10 mouse cellular contexts compared by ENCODE assay signal in genomic region chr3:89136365-89136764, GRCm38 (mm10). TPM values are rescaled to one million over a fixed set of nuclear protein-coding genes. Genes with fewer than 3 reads are reported as not detected.
DNase-seq lines count a peak whose midpoint lies in the region; ATAC-seq and TF ChIP-seq lines count a peak whose summit lies in the region.
"Had no signal": no experiment of that assay in that cellular context is flagged by ENCODE, and none has a peak within 500 bp of the region (broad histone marks: within the 10 kb centered on the region; RNA-seq: fewer than 3 reads in every experiment).

No protein-coding gene starts in this region.

- no peak for DNase-seq in heart, adult 11 months
- DNase-seq in T-cell, adult 2 months (ENCODE audit: low spot score): peak; percentile 17
- peak; percentile 86 for DNase-seq in kidney, adult 18-20 months
- DNase-seq in liver, postnatal 0 days: peak; percentile 74
- DNase-seq in adrenal gland, adult 18-20 months (ENCODE audit: low spot score in 2 of 2): no peak
- no peak for DNase-seq in cerebellum, adult 11-12 months
- DNase-seq in cerebellum, adult 2 months: no peak

- no peak for TF ChIP-seq POLR2A in cerebellum, adult 2 months (IDR thresholded peaks at IDR 0.05; ENCODE audit: borderline replicate concordance, insufficient read depth, low read length)

- no peak overlapping the region for H3K9ac ChIP-seq in heart, embryonic 13.5 days
- H3K9ac ChIP-seq in liver, postnatal 0 days (replicated peaks): peak overlapping the region; percentile 69
- H3K9ac ChIP-seq: neural tube, embryonic 13.5 days had no signal

- peaks cover 21% of the 10 kb centered on the region for H3K4me1 ChIP-seq in heart, embryonic 13.5 days
- H3K4me1 ChIP-seq in liver, postnatal 0 days (ENCODE audit: insufficient read depth): peaks cover 42% of the 10 kb centered on the region
- peaks cover 3% of the 10 kb centered on the region for H3K4me1 ChIP-seq in cerebellum, adult 2 months (ENCODE audit: control insufficient read depth, insufficient read depth, low read length)

- ATAC-seq in heart, embryonic 13.5 days (ENCODE audit: extremely low read depth, insufficient number of reproducible peaks, low FRiP score, low TSS enrichment): no peak
- ATAC-seq in liver, postnatal 0 days: peak; percentile 84

- H3K9me3 ChIP-seq in heart, embryonic 13.5 days: no peaks in the 10 kb centered on the region
- no peaks in the 10 kb centered on the region for H3K9me3 ChIP-seq in liver, postnatal 0 days (ENCODE audit: low read length)
- H3K9me3 ChIP-seq: neural tube, embryonic 13.5 days had no signal

- H3K27ac ChIP-seq in heart, embryonic 13.5 days (replicated peaks): no peak overlapping the region
- H3K27ac ChIP-seq in liver, postnatal 0 days (ENCODE audit: low read depth): peak overlapping the region; percentile 91
- no peak overlapping the region for H3K27ac ChIP-seq in cerebellum, adult 2 months (ENCODE audit: insufficient read depth, low read length)
- H3K27ac ChIP-seq: neural tube, embryonic 13.5 days had no signal

- WGBS in heart, embryonic 13.5 days: 36% methylated on average over 9 of the region's 9 CpGs
- WGBS in liver, postnatal 0 days (ENCODE audit: insufficient replicate concordance): 18% methylated on average over 9 of the region's 9 CpGs
- 36% methylated on average over 9 of the region's 9 CpGs for WGBS in cerebellum, adult 2 months

- peak overlapping the region; percentile 26; the same call in 1 of the 2 replicates for H3K4me3 ChIP-seq in heart, embryonic 13.5 days
- peak overlapping the region; percentile 63 for H3K4me3 ChIP-seq in liver, postnatal 0 days (ENCODE audit: low read depth, low read length)
- no peak overlapping the region for H3K4me3 ChIP-seq in cerebellum, adult 2 months (replicated peaks; ENCODE audit: insufficient read depth, low read depth, low read length)
- H3K4me3 ChIP-seq: neural tube, embryonic 13.5 days had no signal

- peaks cover 45% of the 10 kb centered on the region for H3K27me3 ChIP-seq in heart, embryonic 13.5 days (replicated peaks)
- no peaks in the 10 kb centered on the region for H3K27me3 ChIP-seq in liver, postnatal 0 days (ENCODE audit: insufficient read depth, low read length)
- H3K27me3 ChIP-seq in cerebellum, adult 2 months (ENCODE audit: control insufficient read depth, insufficient read depth, low read length): no peaks in the 10 kb centered on the region
- H3K27me3 ChIP-seq: neural tube, embryonic 13.5 days had no signal

- H3K36me3 ChIP-seq in heart, embryonic 13.5 days: no peaks in the 10 kb centered on the region
- H3K36me3 ChIP-seq in liver, postnatal 0 days (replicated peaks; ENCODE audit: insufficient read depth, low read length): peaks cover 10% of the 10 kb centered on the region
- H3K36me3 ChIP-seq: neural tube, embryonic 13.5 days had no signal

- 0 out of 2 replicates have a peak, but pooled peaks have one; percentile 2 for TF ChIP-seq EP300 in liver, postnatal 0 days (IDR thresholded peaks at IDR 0.05; ENCODE audit: low read depth)

- TF ChIP-seq CTCF in liver, postnatal 0 days (IDR thresholded peaks at IDR 0.05; ENCODE audit: low read depth): peak; percentile 66
- no peak for TF ChIP-seq CTCF in cerebellum, adult 2 months (IDR thresholded peaks at IDR 0.05; ENCODE audit: borderline replicate concordance, insufficient read depth, low read depth, low read length)

- H3K4me2 ChIP-seq in heart, embryonic 13.5 days: peak overlapping the region; percentile 39
- H3K4me2 ChIP-seq in liver, postnatal 0 days (ENCODE audit: low read depth, low read length): peak overlapping the region; percentile 71
- H3K4me2 ChIP-seq: neural tube, embryonic 13.5 days had no signal

RNA-seq across cellular contexts. Expression of gene Pklr, which starts 0.4 kb away (rescaled TPM):
- 0.98 and 5.3 TPM in 2 replicates for polyA plus RNA-seq in heart, embryonic 13.5 days (2015; fragmentation: Nextera tagmentation; extraction: Ambion mirVana)
- 18.6 and 27.8 TPM in 2 replicates for polyA plus RNA-seq in liver, postnatal 0 days (2015; fragmentation: Nextera tagmentation; extraction: Ambion mirVana)
- not detected for total RNA-seq in adrenal gland, adult 18-20 months (2021)
- polyA plus RNA-seq in cerebellum, adult 2 months (2012; rRNA removed): 0.03 and 0.07 TPM in 2 replicates
- total RNA-seq: layer of hippocampus, postnatal 25 days had no signal

RNA-seq across cellular contexts. Expression of gene Hcn3, which starts 23.6 kb away (rescaled TPM):
- 0.68 and 1.0 TPM in 2 replicates for polyA plus RNA-seq in heart, embryonic 13.5 days (2015; fragmentation: Nextera tagmentation; extraction: Ambion mirVana)
- polyA plus RNA-seq in liver, postnatal 0 days (2015; fragmentation: Nextera tagmentation; extraction: Ambion mirVana): 0.19 and 0.49 TPM in 2 replicates
- 1 to 10 TPM; 2.6 to 7.7 TPM for total RNA-seq in adrenal gland, adult 18-20 months (2021)
- polyA plus RNA-seq in cerebellum, adult 2 months (2012; rRNA removed): 13.0 and 14.6 TPM in 2 replicates

RNA-seq across cellular contexts. Expression of gene Clk2, which starts 28.2 kb away (rescaled TPM):
- polyA plus RNA-seq in heart, embryonic 13.5 days (2015; fragmentation: Nextera tagmentation; extraction: Ambion mirVana): 16.9 and 17.4 TPM in 2 replicates
- polyA plus RNA-seq in liver, postnatal 0 days (2015; fragmentation: Nextera tagmentation; extraction: Ambion mirVana): 5.0 and 5.7 TPM in 2 replicates
- 10 to 100 TPM; 45.3 to 64.8 TPM for total RNA-seq in adrenal gland, adult 18-20 months (2021)
- polyA plus RNA-seq in cerebellum, adult 2 months (2012; rRNA removed): 75.5 and 80.2 TPM in 2 replicates

RNA-seq across cellular contexts. Expression of gene Fdps, which starts 34.6 kb away (rescaled TPM):
- polyA plus RNA-seq in heart, embryonic 13.5 days (2015; fragmentation: Nextera tagmentation; extraction: Ambion mirVana): 119 and 130 TPM in 2 replicates
- 75.8 and 82.2 TPM in 2 replicates for polyA plus RNA-seq in liver, postnatal 0 days (2015; fragmentation: Nextera tagmentation; extraction: Ambion mirVana)
- 100 to 1,000 TPM; 213 to 346 TPM for total RNA-seq in adrenal gland, adult 18-20 months (2021)
- 107 and 113 TPM in 2 replicates for polyA plus RNA-seq in cerebellum, adult 2 months (2012; rRNA removed)

RNA-seq across cellular contexts. Expression of gene Gm43738, which starts 35.5 kb away (rescaled TPM):
- not detected in 2 replicates for polyA plus RNA-seq in heart, embryonic 13.5 days (2015; fragmentation: Nextera tagmentation; extraction: Ambion mirVana)
- polyA plus RNA-seq in liver, postnatal 0 days (2015; fragmentation: Nextera tagmentation; extraction: Ambion mirVana): not detected in 2 replicates
- not detected for total RNA-seq in adrenal gland, adult 18-20 months (2021)
- 0.03 TPM in 1 of 2 replicates, not detected in the other for polyA plus RNA-seq in cerebellum, adult 2 months (2012; rRNA removed)
- total RNA-seq: layer of hippocampus, postnatal 25 days had no signal
- polyA plus RNA-seq: neural tube, embryonic 13.5 days had no signal

Comparison
In these comparisons a context has a peak if more than half of its experiments do, and no peak if none do; other contexts are left out.
1. DNase-seq: peak in T-cell, adult 2 months (single experiment), kidney, adult 18-20 months (single experiment) and liver, postnatal 0 days (single experiment); none in heart, adult 11 months (single experiment), adrenal gland, adult 18-20 months (0 of 2), cerebellum, adult 11-12 months (single experiment) and cerebellum, adult 2 months (0 of 2).